Mouse (Mus musculus) c-Kit-positive CD71-positive TER-119-positive erythroid progenitor cells, embryonic 14.5 days (primary cell): ENCODE measurements around the gene Med26.
A peak's percentile ranks its signal among the peaks of the same experiment; 100 is the strongest.

Experiments used
- DNase-seq: peaks from one replicate; pipeline ENCODE4 v3.0.0-alpha.2; 2013; ENCODE audit warnings: low spot score

The Med26 gene

DNA sequence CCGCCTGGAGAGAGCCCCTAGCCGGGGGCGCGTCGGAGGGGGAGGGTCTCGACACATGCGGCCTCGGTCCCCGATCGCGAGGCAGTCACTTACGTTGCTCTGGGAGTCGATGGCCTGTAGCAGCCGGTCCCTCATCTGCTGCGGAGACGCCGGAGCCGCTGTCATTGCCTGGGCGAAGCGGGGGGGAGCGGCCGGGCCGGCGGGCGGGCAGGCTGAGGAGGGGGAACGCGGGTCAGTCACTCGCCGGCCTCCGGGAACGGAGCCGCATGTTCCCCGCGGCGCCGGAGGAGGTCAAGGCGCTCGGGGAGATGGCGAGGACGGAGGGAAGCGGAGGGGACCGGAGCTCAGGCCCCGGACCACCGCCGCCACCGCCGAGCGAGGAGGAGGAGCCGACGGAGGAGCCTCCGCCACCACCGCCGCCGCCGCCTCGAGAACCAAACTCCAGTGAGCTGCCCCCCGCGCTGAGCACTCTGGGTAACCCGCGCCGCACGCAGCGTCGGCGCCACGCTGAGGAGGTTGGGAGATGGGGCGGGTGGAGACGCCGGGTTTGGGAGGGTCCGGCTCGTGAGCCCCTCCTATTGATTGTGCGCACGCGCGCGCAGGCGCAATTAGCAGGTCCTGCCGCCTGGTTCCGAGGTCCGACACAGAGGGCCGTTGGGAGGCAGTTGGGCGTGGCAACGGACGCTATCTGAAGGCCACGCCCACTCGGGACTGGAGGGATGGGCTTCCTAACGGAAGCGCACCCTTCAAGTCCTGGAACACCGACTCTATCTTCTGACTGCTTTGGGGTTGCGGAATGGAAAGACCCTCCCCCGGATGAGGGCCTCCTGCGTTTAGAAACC, at the start of gene Med26:
TSS of gene Med26 (minus strand) at position 469 of the 842 bp plus-strand sequence.
- peak; percentile 98 for DNase-seq

DNA sequence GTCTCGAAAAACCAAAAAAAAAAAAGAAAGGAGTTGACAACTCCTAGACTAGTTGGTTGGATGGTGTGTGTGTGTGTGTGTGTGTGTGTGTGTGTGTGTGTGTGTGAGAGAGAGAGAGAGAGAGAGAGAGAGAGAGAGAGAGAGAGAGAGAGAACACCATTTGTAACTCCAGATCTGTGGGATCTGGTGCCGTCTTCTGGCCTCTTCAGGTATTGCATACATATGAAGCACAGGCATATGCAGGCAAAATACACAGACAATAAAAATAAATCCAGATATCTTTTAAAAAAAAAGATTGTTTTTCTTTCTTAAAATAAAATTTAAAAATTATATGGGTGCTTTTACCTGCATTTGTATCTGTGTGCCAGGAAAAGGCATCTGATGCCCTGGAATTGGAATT, 42.1 kb upstream of the Med26 start:
- peak; percentile 46 for DNase-seq

DNA sequence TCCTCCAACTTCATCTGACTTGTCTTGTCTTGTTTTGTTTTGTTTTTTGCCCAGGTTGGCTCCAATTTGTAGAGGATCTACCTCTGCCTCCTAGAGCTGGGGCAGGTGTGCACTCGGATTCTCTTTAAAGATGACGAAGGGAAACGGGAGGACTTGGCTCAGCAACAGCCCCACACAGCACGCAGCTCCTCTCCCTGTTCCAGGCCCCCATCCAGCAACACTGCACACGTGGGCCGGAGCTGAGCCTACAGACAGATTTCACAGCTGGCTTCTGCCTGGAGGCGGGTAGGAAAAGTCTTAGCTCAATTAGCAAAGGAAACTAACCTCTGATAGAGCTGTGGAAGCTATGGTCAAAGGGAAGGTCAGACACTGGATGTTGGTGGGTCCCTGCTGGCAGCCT, 41.2 kb upstream of the Med26 start:
- no peak for DNase-seq

DNA sequence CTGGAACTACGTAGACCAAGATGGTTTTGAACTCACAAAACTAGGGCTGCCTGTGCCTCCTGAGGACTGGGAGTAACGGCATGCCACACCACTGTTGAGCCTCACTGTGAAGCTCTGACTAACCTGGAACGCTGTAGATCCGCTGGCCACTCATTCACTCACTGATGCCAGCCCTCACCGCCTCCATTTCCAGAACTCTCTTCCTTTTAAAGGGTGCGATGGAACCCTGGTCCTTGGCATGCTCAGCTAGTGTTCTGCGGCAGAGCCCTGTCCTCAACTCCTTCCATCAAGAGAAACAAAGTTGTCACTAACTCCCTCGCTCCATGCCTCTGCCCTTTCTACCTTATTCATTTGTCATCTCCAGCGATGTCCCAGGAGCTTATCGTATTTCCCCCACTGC, 40.8 kb upstream of the Med26 start:
- DNase-seq = no peak

DNA sequence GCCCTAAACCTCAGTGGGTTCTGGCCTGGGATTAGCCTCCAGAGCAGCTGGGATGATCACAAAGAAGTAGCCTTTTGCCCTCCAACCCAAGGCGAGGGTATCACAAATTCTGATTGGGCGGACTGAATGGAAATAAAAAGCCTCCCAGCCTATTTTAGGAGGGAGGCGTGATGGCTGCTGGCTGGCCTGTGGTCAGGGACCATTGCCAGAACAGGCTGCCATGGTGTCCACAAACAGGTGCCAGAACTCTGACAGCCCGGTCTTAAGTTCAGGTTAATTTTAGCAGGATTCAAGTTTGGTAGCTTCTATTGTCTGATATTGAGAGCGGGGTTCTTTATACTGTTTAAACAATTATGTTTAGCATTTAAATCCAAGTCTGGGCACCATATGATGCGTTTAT, 39.7 kb upstream of the Med26 start:
- DNase-seq = no peak

DNA sequence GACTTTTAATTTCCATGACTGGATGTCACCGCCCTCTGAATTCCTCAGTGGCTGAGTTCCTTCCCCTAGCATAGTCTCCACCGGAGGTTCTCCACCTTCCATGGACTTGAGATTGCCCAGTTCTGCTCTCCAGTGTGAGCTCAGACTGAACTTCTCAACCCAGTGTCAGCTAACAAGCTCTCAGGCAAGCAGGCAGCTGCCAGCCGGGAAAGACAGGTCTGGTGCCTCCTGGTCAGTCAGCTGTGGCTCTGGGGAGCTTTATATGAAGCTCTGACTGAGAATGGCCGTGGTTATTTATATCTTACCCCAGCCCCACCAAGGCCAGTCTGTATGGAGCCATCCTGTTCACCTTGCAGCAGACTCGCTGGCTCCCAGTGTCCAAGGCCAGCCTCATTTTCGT, 36.3 kb upstream of the Med26 start:
- no peak for DNase-seq

DNA sequence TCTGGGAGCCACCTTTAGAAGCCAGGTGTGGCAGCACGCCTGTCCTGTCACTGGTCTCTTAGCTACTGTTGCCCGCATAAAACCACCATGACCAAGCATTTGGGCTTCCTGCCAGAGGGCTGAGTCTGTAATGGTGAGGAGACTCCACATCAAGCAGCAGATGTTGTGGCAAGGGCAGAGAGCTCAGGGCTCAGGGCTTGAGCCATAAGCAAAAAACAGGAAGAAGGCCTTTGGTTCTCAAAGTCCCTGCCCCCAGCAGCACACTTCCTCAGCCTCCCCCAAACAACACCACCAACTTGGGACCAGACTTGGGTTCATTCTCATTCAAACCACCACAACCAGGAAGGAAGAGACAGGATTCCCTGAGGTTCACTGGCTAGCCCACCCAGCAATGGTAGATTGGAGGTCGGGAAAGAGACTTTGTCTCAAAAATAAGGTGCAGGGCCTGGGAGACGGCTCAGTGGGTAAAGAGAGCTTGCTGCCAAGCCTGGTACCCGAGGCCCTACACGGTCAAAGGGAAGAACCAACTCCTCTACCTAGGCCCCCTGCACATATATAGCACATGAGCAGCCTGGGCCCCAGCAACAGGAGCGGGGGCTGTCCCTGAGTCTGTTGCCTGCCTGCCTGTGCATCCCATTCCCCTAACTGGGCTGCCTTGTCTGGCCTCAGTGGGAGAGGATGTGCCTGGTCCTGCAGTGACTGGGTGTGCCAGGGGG, 35.1 kb upstream of the Med26 start:
- DNase-seq = no peak

DNA sequence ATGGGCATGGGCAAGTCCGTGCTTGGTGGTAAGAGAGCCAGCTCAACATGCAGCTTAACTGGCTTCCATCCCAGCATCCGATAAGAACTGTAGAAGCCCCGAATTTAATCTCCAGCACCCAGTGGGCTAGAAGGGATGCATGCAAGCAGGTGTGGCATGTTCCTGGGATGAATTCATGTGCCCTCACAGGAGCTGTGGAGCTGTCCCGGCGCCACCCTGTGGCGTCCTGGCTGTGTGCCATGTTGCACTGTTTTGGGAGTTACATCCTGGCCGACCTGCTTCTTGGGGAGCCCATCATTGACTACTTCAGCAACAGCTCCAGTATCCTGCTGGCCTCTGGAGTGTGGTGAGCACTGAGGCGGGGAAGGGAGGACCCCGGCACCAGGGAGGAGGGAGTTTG, 31.3 kb upstream of the Med26 start:
- no peak for DNase-seq

DNA sequence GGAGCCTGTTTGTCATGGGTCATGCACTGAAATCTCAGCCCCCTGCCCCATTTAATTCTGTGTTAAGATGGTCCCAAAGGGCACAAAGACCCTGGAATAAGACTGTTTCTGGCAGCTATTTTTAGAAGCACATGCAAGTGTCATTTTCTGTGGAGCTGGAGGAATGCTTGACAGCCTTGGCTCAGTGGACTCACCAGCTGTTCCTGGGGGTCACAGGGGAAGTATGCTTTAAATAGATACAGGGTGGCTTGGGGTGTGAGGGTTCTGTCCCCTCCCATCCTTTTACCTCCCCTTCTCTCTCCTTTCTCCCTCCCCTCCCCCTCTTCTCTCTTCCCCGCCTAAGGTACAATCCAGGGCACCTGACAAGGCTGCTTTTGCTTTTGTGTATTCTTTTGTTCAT, 29.9 kb upstream of the Med26 start:
- no peak for DNase-seq

DNA sequence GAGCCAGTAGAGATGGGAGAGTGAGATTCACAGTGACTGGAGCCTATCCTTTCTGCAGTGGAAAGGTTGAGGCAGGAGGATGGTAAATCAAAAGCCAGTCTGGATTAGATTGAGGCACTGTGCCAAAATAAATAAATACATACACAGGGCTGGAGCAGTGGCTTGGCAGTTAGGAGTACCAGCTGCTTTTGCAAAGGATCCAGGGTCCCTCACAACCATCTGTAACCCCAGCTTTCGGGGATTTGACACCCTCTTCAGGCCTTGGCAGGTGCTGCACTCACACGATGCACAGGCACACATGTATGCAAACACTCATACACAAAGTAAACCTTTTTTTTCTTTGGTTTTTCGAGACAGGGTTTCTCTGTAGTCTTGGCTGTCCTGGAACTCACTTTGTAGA, 29.2 kb upstream of the Med26 start:
- DNase-seq = no peak

DNA sequence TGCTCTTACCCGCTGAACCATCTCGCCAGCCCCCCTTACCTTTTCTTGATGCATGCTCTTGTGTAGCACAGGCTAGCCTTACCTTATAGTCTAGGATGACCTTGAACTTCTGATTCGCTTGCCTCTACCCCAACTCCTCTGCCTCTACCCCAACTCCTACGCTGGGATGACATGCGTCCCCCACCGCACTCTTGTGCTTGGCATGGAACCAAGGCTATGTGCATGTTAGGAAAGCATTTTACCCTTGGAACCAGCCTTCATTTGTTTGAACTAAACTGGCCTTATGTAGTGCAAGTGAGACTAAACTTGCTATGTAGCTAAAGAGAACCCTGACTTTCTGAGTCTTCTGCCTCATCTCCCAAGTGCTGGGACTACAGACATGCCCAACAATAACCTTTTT, 27.8 kb upstream of the Med26 start:
- DNase-seq = no peak

DNA sequence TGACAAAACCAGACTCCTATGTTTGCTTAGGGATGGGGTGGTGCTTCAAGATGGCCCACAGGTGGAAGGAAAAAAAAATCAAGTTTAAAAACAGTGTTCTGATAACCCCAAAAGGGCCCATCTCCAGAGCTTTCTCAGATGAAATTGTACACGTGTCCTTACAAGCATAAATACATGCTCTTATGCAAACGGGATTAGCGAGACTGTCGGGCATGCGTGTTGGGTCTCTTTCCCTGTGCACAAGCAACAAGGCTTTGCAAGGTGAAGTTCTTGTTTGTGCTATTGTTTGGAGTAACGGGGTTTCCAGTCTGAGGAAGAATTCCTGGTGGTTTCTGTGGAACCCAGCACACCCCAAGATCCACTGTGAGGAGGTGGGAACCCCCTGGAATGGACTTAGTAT, 25.4 kb upstream of the Med26 start:
- DNase-seq = no peak

DNA sequence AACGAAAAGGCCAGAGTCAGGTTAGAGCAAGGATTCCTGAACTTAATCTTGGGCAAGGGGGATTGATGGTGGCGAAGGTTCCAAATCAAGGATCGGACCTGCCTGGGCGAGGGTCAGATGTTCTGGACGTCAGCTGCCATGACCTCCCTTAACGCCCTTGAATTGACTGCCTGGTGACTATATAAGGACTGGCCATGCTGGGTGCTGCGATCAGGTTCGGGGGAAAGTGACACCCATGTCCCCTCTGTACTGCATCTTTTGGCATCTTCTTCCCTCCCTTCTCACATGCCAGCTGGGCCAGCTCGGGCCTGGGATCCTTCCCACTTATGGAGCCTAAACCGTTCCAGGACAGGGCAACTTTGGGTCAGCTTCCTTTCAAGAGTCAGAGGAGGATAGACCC, 24.4 kb upstream of the Med26 start:
- DNase-seq = no peak

DNA sequence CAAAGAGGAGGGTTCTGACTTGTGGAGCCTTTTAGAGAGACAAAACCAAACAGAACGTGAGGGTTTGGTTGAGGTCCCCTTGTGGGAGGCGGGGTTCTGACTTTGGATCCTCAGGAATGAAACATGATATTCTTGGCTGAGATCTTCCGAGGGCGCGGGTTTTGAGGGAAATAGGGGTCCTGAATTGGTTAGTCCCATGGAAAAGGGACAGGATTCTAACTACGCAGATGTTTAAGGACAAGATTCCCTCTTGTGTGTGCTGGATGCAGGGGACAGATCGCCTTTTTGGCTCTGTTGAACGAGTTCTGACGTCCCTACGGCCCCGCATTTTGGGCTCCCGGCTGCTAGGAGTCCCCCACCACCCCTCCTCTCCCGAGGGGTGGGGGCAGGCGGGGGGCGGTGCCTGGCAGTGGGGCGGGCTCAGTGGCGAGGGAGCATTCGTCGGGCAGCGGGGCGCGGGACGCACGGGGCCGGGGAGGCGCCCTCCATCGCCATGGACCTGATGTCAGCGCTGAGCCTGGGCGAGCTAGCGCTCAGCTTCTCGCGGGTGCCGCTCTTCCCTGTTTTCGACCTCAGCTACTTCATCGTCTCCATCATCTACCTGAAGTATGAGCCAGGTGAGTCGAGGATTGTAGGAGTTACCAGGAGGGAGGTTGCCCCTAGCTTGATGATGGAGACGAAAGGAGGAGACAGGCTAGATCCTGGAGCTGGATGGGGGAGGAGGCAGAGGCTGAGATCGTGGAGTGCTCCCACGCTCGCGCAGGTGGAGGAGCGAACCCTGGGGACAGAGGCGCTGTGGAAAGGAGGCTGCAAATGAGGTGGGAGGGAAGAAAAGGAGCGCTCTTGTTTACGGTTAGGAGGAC, 23.8 kb upstream of the Med26 start, which contains the start of gene Tmem38a:
TSS of gene Tmem38a (plus strand) at position 445 of the 863 bp plus-strand sequence.
- DNase-seq = peak; percentile 31

DNA sequence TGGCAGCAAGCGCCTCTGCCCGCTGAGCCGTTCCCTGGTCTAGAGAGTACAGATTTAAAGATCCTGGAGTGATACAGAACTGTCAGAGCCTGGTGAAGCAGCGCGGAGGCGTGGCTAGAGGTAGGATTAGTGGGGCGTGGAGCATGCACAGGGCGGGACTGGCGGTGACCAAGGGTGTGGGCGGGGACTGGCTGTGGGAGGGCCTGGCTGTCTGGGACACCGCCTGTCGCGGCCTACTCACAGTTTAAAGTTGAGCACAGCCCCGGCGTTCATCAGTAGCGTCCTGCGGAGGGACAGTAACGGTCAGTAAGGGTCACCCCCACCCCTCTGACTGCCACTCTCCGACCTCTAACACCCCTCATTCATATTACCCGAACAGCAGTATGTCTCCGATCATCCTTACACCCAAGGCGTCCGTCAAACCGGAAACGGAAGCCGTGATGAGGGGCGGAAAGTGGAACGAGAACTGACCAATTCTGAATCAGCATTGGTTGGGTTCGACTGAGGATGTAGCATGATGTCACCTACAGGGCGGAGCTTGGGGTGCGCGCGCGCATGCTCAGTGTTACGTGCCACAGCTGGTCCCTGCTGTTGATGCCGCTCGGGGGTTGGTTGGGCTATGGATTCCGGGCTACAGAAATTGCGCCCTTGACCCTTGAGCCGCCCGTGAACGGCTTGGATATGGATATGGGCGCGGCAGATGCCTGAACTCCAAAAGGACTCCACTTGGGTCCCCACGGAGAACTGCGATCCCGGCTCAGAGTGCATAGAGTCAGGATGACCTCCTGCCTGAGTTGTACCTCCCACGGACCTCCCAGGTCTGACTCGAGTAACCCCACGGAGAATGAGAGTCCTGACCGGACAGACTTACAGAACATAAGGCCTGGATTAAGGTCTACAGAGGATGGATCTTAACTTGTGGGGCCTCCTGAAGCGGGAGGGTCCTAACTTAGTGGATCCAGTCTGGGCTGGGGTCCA, 22.9 kb upstream of the Med26 start, which contains the start of gene Smim7:
TSS of gene Smim7 (minus strand) at position 456 of the 978 bp plus-strand sequence.
- peak; percentile 98 for DNase-seq

DNA sequence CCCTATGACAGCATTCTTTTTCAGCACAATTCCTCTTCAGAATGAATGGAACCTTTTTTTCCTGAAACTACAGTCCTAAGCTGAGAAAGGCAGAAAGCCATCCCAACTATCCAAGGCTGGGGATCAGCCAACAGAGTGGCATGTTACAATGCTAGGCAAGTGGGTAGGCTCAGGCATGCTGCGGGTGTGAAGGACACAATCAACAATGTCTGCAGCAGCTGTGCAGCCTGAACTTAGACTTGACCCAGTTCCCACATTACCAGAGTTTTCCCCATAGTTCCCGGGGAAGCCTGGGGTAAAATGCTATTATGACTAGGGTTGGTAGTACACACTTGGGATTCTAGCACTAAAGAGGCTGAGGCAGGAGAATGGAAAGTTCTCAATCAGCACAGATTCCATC, 17.9 kb upstream of the Med26 start:
- DNase-seq = no peak

DNA sequence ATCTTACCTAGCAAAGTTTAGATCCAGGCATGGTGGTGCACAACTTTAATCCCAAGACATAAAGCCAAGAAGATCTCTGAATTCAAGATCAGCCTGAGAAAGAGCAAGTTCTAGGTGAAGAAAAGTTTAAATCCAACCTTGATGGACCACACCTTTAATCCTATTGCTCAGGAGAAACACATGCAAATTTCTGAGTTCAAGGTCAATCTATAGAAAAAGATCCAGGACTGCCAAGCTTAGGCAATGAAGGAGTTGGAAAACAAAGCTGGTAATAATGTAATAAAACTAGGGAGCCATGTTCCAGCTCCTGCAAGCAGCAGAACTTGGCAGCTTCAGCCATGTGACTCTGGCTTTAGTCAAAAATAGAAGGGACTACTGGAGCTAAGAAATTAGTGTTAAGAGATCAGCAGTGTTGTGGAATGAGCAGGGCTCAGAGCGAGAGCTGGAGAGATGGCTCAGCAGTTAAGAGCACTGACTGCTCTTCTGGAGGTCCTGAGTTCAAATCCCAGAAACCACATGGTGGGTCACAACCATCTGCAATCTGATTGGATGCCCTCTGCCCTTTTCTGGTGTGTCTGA, 13.1 kb upstream of the Med26 start:
- DNase-seq = no peak

DNA sequence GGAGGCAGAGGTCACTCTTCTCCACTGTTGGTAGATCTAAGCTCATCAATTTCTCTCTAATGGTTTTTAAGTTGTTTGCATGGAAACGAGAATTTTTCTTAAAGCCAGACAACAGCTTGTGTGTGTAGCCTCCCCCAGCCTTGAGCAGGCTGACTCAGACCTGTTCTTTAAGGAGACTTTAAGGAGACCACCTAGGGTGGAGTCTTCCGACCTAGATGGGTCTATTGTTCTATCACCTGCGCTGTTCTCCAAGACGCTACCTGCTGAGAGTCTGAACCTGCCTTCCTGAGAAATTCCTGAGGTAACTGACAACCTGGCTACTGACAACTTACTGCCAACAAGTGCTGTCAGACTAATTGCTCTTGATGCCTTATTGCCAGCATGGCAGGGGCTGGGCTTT, 7.7 kb upstream of the Med26 start:
- DNase-seq = no peak

DNA sequence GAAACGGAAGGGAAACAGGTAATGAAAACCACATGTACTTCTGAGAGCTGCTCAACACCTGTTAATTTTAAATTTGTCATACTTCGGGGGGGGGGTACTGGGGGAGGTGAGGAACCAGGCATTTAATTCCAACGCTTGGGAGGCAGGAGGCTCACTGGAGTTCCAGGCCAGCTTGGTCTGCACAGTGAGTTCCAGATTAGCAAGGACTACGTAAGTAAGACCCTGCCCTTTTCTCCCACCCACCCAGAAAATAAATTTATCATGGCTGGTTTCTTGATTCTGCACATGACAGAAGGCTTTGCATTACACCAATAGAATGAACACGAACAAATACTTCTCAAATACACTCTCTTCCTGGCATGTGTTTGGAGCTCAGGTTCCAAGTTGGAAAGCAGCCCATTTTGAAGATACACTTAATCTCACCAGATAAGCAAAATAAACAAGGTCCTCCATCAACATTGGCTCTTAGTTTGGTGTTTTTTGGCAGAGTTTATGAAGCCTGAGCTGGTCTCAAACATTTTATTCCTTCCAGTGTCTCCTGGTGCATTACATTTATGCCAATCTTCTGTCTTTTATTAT, 1.3 kb upstream of the Med26 start:
- no peak for DNase-seq

DNA sequence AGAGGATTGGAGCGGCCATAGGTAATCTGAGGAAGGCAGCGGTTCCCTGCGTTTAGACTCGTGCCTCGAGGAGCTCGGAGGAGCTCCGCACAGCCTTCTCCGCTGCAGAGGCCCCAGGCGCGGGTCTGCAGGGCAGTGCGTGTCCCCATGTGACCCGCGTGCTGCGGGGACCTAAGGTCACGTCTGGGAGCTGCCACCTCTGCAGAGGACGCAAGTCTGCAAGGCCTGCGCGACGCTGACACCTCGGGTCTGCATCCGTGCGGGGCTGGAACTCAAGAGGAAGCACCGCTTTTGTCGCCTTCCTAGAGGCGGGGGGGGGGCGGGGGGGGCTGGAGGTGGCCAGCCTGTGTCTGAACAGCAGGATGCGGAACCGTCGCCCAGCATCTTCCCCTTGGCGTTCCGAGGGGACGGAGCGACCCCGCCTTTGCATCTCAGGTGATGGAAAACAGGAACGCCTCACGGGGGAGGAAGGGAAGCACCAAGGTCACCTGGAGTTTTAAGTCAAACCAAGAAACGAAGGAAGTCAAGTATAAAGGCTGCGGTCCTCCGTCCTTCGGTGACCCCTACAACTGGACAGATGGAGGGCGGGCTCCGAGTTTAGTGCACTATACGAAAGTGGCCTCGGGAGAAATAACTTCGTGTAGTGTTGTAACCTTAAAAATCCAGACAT, 709 bp upstream of the Med26 start:
- DNase-seq = peak; percentile 15
